Mouse (Mus musculus): ENCODE results near the gene Slc25a21. TPM values are rescaled to one million over a fixed set of nuclear protein-coding genes. Genes with fewer than 3 reads are reported as not detected.

Gene Slc25a21
- total RNA-seq, 4 experiments from 2014 or later: 0.42 to 0.65 (median 0.63) TPM

DNA sequence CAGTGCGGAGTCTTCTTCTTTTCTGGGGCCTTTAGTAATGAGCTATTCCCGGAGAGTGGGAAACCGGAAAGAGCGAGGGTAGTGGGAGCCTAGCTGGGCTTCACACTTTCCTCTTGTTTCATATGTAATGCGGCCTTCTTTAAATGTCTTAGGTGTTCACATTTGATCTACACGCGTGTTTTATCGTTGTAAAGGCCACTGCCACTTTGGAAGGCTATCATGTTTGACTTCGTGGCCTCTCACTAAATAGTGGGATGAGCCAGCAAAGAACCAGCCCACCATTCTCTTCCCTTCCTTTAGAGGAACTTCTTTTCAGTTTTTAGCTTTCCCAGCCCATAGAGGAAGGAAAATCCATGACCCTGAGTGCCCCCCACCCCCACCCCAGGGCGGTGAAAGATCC is 507.9 kb downstream of the Slc25a21 start:
- no peak for DNase-seq

DNA sequence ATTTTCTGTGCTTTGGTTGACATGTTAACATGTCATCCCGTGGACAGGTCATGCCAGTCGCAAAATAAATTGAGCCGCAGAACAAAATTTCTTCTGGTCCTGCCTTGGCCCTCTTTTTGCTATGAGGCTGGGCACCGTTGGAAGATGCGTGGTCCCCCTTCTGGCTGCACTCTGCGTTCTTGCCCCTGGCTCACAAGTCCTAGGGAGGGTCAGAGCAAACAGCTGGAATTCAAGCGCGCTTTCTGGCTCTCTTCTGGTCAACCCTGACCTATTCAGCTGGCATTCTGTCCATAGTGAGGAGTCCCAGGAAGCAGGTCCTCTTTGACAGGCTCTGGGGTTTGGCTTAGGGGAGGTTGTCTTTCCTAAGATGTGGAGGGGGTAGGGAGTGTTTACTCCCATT is 508.4 kb downstream of the Slc25a21 start:
- no peak for DNase-seq

DNA sequence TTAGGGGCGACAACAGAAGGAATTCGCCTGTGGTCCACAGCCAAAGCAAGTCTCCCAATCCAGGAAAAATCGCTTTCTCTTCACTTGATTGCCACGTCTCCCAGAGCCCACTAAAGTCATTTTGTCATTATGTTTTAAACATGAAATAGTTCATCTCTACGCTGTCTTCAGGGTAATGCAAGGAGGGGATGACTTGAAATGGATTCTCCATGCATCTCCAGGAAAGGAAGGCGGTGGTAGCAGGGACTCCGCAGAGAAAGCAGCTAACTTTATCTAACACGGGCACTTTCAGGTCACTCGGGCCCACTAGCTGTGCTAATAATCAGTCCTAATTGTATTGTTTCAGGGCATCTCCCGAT is 508.8 kb downstream of the Slc25a21 start:
- no peak for DNase-seq

DNA sequence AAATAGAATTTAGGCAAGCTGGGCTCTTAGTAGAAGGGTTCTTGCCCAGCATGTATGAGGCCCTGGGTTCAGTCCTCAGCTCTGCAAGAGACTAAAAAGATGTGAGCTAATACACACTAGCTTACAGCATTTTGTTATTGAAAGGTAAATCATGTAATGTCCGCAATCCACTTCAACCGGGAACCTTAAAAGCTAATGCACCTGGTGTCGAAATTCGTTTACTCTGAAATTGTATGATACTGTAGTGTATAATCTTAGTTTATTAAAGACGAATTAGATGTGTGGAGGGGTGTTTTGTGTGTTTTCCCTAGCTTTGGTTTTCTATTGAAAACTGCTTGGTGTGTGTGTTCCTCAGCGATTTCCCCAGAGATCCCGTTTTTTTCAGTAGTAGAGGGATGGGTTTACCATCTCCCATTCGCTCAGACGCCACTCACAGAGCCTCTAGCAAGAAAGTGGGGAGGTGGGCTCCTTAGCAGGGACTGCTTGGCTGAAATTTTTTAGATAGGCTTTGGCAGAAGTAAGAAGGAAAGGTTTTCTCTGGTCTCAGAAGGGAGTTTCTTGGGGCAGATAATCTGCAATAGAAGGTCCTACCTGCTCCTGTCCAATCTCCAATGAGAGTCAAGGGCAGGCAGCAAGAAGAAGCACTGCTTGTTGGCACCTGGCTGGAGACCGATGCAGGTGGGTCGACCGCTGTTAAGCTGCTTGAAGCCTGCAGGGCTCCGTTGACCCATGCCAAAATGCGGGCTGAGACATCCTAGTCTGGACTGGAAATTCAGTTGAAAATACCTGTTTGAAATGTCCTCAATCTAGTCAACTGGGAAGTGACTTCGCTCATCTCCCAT is 509.4 kb downstream of the Slc25a21 start:
- no peak for DNase-seq

DNA sequence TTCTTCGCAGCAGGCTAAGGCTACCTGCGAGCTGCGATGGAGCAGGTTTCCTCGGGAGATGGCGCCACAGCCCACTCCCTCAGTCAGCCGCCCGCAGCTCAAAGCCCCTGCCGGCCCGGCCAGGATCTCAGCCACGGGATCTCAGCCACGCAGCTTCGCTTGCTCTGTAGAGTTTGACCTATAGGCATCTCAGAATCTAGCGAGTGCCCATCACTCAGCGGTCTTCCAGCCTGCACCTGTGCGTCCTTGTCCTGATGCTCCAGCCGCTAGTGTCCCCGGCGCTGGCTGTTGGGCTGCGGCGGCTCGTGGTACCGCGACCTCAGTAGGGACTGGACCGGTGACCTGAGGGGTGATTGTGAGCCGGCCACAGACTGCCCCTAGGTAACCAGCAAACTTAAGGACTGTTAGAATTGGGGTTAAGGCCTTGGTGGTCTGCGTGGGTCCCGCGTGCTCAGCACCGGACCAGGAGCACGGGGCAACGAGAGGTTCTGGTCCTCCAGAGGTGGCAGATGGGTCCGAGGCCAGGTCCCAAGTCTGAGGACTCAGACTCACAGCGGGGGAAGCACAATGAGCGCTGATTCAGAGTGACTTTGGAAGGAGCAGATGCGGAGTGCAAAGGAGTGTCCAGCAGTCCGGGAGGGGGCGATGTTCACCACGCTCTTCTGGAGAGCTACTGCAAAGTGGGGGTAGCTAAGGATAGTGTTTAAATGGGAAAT is 516.0 kb downstream of the Slc25a21 start:
- DNase-seq: no peak

DNA sequence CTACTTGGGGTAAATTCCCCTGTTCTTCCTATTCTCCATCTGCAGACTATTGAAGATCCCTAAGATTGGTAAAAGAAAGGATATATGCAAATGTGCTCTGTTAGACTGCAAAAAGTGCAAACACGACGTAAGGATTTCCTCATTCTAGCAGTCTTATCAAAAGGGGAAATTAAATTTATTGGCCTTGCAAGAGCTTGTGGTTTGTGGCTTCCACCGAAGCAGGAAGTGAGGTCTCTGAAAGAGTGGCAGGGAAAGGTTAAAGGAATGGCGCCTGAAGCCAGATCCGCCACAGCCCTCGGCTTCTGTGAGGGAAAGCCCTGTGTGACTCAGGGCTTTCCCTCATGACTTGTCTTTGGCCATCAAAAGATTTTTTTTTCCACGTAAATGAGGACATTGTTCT is 519.7 kb downstream of the Slc25a21 start:
- DNase-seq: no peak

DNA sequence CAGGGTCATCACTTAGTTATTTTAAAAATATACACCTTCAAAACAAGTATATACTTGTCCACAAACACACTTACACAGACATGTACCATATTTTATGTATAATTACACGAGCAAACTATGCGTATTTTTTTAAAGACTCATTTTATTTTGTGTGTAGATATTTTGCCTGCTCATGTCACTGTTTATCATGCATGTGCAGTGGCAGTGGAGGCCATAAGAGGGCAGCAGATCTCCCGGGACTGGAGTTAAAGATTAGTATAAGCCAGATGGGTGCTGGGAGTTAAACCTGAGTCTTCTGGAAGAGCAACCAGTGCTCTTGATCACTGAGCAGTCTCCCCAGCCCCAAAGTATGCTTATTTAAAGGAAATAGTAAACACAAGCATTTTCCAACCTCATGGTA is 522.5 kb downstream of the Slc25a21 start:
- DNase-seq: no peak

DNA sequence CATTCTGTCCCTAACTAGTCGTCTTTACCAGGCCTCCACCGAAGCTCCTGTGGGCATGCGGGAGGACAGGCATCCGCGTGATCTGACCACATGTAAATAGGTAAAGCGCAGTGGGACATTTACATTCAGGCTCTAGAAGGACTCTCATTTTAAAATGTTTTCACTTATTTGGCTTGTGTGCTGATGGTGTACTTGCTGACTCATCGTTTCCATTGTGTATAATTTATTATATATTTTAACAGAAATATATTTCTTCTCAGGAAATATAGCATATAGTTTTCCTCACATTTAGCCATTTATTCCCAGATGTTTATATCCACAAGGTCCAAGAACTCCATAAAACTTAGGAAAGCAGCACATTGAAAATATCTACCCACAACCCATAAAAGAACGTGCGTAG is 526.5 kb downstream of the Slc25a21 start:
- no peak for DNase-seq

DNA sequence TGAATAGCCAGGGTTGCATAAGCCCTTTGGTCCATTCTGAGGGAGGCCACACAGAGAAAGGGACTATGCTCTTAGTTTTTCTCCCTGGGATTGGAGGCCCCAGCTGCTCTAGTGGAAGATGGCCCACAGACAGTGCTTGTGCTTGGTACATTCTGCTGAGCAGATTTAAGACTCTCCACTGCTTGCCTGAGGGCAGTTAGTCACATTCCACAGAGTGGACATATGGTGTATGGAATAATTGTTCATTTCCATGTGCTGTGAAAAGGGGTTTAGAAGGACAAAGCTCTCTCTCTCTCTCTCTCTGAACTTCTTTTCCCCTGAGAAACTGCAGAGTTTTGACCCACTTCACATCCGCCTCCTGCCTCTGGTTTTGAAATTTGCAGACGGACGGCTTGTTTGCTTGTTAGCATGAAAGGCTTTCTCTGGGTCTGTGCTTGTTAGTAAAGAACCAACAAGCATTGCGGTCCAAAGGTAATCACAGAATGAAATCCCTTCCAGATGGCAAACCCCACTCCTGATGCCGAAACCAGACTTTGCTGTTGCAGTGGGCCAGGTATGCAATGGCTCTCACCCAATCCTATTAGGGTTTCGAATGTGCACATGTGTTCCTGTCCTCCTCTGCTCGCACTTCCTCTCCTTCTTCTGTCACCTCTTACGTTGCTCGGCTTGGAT is 527.7 kb downstream of the Slc25a21 start:
- DNase-seq: no peak

Other genes starting within 250 kb of the Slc25a21 start
- 10 to 100 TPM; 34.9 to 43.1 (median 37.5) TPM for gene Prps1l3, start 32.9 kb upstream of the Slc25a21 start, total RNA-seq (2022)
- gene Mipol1, start 33.0 kb upstream of the Slc25a21 start, total RNA-seq (2022): 10 to 100 TPM; 10.3 to 16.0 (median 13.5) TPM